Mouse (Mus musculus) heart, embryonic 10.5 days (tissue): ENCODE measurements at regions not wholly inside any gene's neighbourhood (a gene's known extent, or its start where the extent isn't known, plus 50 kb on each side); places are given as distances from the start of the nearest gene placed in this dataset.

Experiments used
- DNase-seq: peaks from one replicate; pipeline ENCODE4 v3.0.0-alpha.2; 2017; ENCODE audit warnings: low spot score
- H3K27ac ChIP-seq: fragments of 300-500 bp; sonication (generic); 2 replicates; pipeline ENCODE4 v1.5.1; 2016; ENCODE audit warnings: mild to moderate bottlenecking
- H3K27me3 ChIP-seq: fragments of 300-500 bp; sonication (generic); 2 replicates; pipeline ENCODE4 v1.6.1; 2016; ENCODE audit warnings: mild to moderate bottlenecking; ENCODE audit not compliant: poor library complexity, insufficient read depth, severe bottlenecking
- H3K36me3 ChIP-seq: fragments of 300-500 bp; sonication (generic); 2 replicates; pipeline ENCODE4 v1.6.1; 2016; ENCODE audit warnings: mild to moderate bottlenecking, moderate library complexity
- H3K4me1 ChIP-seq: fragments of 300-500 bp; sonication (generic); 2 replicates; pipeline ENCODE4 v1.6.1; 2016; ENCODE audit warnings: mild to moderate bottlenecking
- H3K4me3 ChIP-seq: fragments of 300-500 bp; sonication (generic); 2 replicates; pipeline ENCODE4 v1.5.1; 2016; ENCODE audit warnings: mild to moderate bottlenecking, moderate library complexity
- H3K9me3 ChIP-seq: fragments of 300-500 bp; sonication (generic); 2 replicates; pipeline ENCODE4 v1.6.1; 2016; ENCODE audit warnings: mild to moderate bottlenecking, moderate library complexity
- WGBS: fragments of 180-500 bp; shearing (Covaris S2); methylation state at CpG from one replicate; pipeline ENCODE4 v1.1.7; 2016; 5-methylcytosine and 5-hydroxymethylcytosine counted together

DNA sequence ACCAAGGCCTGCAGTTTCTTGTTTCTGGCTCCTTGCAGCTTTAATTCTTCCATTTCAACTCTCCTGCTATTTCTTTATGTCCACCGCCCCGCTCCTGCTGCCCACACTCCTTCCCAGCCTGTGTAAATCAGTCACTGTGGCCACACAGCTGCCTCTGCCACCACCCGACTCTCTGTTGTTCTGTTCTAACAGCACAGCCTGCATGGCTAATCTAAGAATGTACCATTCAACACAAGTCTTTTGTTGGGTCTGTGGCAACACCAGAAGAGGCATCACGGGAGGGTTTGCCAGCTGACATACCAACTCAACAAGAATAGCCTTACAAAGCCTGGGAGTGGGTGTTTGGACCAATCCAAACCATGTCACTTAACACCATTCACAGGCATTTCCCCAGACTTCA, 264.9 kb upstream of the Pum3 start:
- Histone ChIP-seq H3K27me3 (no peaks in the 10 kb centered on the region), H3K4me3 (no peak overlapping the region), H3K9me3 (no peaks in the 10 kb centered on the region), H3K4me1 (no peaks in the 10 kb centered on the region), H3K36me3 (no peaks in the 10 kb centered on the region), H3K27ac (no peak overlapping the region)
- no peak for DNase-seq
- 84% methylated on average over 4 of the region's 4 CpGs for WGBS

DNA sequence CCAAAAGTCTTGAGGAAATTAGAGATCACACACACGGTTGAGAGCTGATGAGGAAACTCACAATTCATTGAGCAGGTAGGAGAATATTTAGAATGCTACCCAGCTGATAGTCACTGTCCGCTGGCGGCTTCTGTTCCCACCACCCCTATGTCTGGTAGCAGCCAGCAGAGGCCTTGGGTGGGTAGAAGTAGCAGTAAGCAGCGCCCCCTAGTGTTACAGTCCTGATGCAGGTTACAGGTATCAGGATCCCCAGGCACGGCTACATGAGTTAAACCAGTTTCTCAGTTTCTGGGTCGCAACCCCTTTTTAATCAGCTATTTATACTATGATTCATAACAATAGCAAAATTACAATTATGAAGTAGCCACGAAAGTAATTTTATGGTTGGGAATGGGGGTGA, 264.1 kb upstream of the Pum3 start:
- Histone ChIP-seq H3K4me1 (no peaks in the 10 kb centered on the region), H3K27ac (no peak overlapping the region), H3K27me3 (no peaks in the 10 kb centered on the region), H3K36me3 (no peaks in the 10 kb centered on the region), H3K9me3 (no peaks in the 10 kb centered on the region), H3K4me3 (no peak overlapping the region)
- 70% methylated on average over 7 of the region's 7 CpGs for WGBS
- no peak for DNase-seq

GRCm38 (mm10) chr19:27692944-27693343, 263.3 kb upstream of the Pum3 start:
- no peaks in the 10 kb centered on the region for H3K36me3 ChIP-seq
- H3K4me3 ChIP-seq: no peak overlapping the region
- H3K9me3 ChIP-seq: no peaks in the 10 kb centered on the region
- no peak for DNase-seq
- WGBS: 85% methylated on average over 6 of the region's 6 CpGs
- no peaks in the 10 kb centered on the region for H3K4me1 ChIP-seq
- H3K27me3 ChIP-seq: no peaks in the 10 kb centered on the region
- H3K27ac ChIP-seq: no peak overlapping the region

DNA sequence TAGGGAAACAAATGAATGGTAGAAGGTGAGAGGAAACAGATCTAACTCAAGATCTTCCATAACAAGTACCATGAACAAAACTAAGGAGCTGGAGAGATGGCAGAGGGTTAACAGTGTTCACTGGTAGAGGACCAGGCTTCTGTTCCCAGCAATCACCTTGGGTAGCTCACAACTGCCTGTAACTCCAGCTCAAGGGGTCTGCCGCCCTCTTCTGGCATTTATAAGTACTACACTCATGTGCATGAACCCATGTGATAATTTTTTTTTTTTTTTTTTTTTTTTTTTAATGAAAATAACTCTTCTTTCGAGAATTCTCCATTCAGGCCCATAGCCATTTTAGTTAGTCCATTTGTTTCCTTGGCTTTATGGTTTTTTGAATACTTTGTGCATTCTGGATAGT, 253.8 kb upstream of the Pum3 start:
- Histone ChIP-seq H3K4me1 (no peaks in the 10 kb centered on the region), H3K4me3 (no peak overlapping the region), H3K27me3 (no peaks in the 10 kb centered on the region), H3K27ac (no peak overlapping the region), H3K9me3 (no peaks in the 10 kb centered on the region), H3K36me3 (no peaks in the 10 kb centered on the region)
- 40% methylated on average over 2 of the region's 2 CpGs for WGBS
- DNase-seq: no peak

DNA sequence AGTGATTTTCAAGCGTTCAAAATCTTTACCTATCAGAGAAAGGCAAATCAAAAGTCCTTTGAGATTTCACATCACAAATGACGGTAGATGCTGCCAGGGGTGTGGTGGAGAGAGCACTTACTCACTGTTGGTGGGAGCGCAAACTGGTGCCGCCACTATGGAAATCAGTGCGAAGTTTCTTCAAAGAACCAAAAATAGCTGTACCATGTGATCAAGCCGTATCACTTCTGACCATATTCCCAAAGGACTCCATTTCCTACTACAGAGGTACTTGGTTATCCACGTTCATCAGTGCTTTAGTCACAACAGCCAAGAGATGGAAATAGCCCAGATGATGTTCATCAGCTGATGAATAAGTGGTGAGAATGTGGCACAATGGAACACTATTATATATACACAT, 249.8 kb upstream of the Pum3 start:
- no peaks in the 10 kb centered on the region for H3K27me3 ChIP-seq
- H3K36me3 ChIP-seq: no peaks in the 10 kb centered on the region
- no peak for DNase-seq
- no peak overlapping the region for H3K27ac ChIP-seq
- H3K4me1 ChIP-seq: no peaks in the 10 kb centered on the region
- no peaks in the 10 kb centered on the region for H3K9me3 ChIP-seq
- WGBS: 76% methylated on average over 7 of the region's 7 CpGs
- no peak overlapping the region for H3K4me3 ChIP-seq

DNA sequence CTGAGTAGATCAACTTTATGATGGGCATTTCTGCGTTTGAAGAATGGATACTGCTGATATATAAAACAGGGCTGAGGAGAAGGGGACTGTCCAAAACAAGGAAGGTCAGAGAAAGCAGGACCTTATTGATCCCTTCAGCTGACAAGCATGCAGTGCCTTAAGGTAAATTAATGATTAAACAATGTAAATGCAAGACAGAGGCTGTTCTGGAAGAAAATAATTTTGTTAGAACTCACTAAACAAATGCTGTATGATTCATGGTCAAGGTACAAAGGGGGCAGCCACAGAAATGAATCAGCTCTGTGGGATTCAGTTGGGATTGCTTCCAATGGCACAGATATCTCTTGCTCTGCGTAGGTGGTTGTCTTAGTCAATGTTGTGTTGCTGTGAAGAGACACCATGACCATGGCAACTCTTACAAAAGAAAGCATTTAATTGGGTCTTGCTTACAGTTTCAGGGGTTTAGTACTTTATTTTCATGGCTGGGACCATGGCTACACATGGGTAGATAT, 243.1 kb upstream of the Pum3 start:
- 71% methylated on average over 2 of the region's 2 CpGs for WGBS
- Histone ChIP-seq H3K4me1 (no peaks in the 10 kb centered on the region), H3K36me3 (no peaks in the 10 kb centered on the region), H3K4me3 (no peak overlapping the region), H3K27ac (no peak overlapping the region), H3K9me3 (no peaks in the 10 kb centered on the region), H3K27me3 (no peaks in the 10 kb centered on the region)
- DNase-seq: no peak

DNA sequence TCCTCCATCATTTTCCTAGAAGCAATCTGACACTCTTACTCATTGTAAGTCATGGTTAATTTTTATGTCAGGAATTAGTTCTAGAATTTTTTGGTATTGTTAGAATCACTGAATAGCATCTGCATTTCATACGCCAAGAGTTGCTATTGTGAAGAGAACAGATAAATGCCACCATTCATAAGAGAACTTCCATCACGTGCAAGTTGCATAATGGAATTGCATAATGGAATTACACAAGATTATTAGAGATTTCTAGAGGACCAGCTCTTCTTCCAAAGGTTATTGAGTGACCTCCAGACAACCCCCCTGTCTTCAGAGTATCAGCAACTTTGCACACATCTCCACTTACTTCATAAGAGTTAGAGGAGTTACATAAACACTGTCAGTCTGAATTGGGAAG, 233.7 kb upstream of the Pum3 start:
- no peak overlapping the region for H3K4me3 ChIP-seq
- WGBS: 82% methylated on average over 2 of the region's 2 CpGs

GRCm38 (mm10) chr19:27641001-27641400, 211.4 kb upstream of the Pum3 start:
- DNase-seq: no peak
- H3K27ac ChIP-seq: no peak overlapping the region
- H3K4me3 ChIP-seq: no peak overlapping the region
- H3K4me1 ChIP-seq: no peaks in the 10 kb centered on the region
- no peaks in the 10 kb centered on the region for H3K9me3 ChIP-seq
- WGBS: 54% methylated on average over 3 of the region's 3 CpGs
- H3K27me3 ChIP-seq: no peaks in the 10 kb centered on the region
- H3K36me3 ChIP-seq: no peaks in the 10 kb centered on the region

More for the DNA sequence above, 233.7 kb upstream of the Pum3 start:
- Histone ChIP-seq H3K9me3 (no peaks in the 10 kb centered on the region), H3K27me3 (no peaks in the 10 kb centered on the region), H3K36me3 (no peaks in the 10 kb centered on the region), H3K27ac (no peak overlapping the region), H3K4me1 (no peaks in the 10 kb centered on the region)
- DNase-seq: no peak

- Histone ChIP-seq H3K9me3 (no peaks in the 10 kb centered on the region), H3K4me1 (no peaks in the 10 kb centered on the region), H3K27ac (no peak overlapping the region), H3K4me3 (no peak overlapping the region), H3K36me3 (no peaks in the 10 kb centered on the region), H3K27me3 (no peaks in the 10 kb centered on the region)
- WGBS: 73% methylated on average over 6 of the region's 6 CpGs
- no peak for DNase-seq
Measured at GRCm38 (mm10) chr19:27633105-27633504, 203.5 kb upstream of the Pum3 start.

DNA sequence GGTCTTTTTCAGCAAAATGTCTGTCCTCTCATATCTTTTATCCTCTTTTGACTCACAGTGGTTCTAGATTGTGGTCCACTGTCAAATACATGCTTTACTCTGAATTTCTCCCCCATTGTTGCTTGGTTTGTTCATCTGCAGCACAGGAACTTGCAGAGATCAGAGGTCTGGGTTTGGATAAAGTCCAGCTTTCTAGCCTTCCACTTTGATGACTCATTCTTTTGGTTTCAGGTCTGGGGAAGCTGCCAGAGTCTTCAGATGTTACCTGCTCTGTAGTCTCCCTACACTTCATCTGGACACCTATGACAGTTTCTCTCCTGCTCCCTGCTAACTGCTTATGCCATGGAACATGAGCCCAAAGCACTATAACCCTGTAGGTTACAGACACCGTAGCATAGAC, 198.0 kb upstream of the Pum3 start:
- Histone ChIP-seq H3K27ac (no peak overlapping the region), H3K4me3 (no peak overlapping the region), H3K27me3 (no peaks in the 10 kb centered on the region), H3K9me3 (no peaks in the 10 kb centered on the region), H3K36me3 (no peaks in the 10 kb centered on the region), H3K4me1 (no peaks in the 10 kb centered on the region)
- WGBS: 86% methylated on average over 1 of the region's 1 CpGs
- no peak for DNase-seq

DNA sequence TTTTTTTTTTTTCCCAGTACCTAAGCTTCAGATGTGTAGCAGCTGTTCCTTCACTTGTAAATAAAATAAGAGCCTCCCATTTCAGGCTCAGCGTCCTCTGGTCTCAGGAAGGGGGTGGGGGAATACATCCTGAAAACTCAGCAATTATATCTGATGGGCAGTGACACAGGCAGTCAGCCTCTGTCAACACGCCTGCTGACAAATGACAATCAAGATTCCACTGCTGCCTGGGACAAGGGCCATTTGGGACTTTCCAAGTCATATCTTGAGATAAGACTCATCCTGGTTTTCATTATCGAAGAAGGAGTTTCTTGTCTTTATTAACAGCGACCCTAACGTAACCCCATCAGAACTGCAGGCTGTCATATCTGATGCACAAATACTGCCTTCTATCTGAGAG, 187.9 kb upstream of the Pum3 start:
- peaks cover 5% of the 10 kb centered on the region; the same call in 1 of the 2 replicates for H3K4me1 ChIP-seq
- H3K9me3 ChIP-seq: no peaks in the 10 kb centered on the region
- H3K27ac ChIP-seq: no peak overlapping the region
- no peaks in the 10 kb centered on the region for H3K36me3 ChIP-seq
- H3K4me3 ChIP-seq: no peak overlapping the region
- 39% methylated on average over 5 of the region's 5 CpGs for WGBS
- no peak for DNase-seq
- H3K27me3 ChIP-seq: no peaks in the 10 kb centered on the region

DNA sequence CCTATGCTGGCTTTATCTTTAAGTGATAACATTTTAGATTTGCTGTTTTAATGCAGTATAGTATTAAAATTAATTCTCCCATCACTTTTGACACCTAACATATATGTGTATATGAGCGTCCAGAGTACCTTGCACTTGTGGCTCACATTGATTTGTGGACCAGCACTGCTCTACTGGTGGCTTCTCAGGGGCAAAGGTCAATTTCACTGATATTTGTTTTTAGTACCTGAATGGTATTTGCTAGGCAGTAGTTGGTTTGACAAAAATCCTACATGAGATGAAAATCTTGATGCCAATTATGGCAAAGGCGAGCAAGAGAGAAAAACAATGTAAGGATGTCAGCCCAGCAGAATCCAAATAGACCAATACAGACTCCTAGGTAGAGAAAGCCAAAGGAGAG, 177.3 kb upstream of the Pum3 start:
- Histone ChIP-seq H3K36me3 (no peaks in the 10 kb centered on the region), H3K4me1 (peaks cover 7% of the 10 kb centered on the region), H3K27ac (no peak overlapping the region), H3K4me3 (no peak overlapping the region), H3K9me3 (no peaks in the 10 kb centered on the region), H3K27me3 (no peaks in the 10 kb centered on the region)
- DNase-seq: no peak
- 83% methylated on average over 2 of the region's 2 CpGs for WGBS

- WGBS: 16% methylated on average over 8 of the region's 8 CpGs
Measured at GRCm38 (mm10) chr19:27603296-27603695, 173.7 kb upstream of the Pum3 start.

DNA sequence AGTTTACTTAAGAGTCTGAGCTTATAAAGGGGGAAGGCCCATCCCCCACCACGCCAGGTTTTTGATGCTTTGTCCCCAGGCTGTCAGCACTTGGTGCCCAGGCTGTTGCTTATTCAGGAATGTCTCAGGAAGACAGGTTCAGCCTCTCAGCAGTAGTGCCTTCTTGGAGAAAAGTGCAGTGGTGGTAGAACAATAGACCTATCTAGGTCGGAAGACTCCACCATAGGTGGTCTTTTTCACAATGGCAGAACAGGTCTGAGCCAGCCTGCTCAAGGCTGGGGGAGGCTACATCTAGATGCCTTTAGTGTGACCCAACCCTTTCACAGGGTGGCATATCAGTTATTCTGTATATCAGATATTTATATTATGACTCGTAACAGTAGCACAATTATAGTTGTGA, 171.9 kb upstream of the Pum3 start:
- 67% methylated on average over 3 of the region's 3 CpGs for WGBS
- Histone ChIP-seq H3K4me1 (peaks cover 7% of the 10 kb centered on the region), H3K4me3 (no peak overlapping the region), H3K36me3 (no peaks in the 10 kb centered on the region), H3K9me3 (no peaks in the 10 kb centered on the region), H3K27ac (no peak overlapping the region), H3K27me3 (no peaks in the 10 kb centered on the region)
- DNase-seq: no peak

More at GRCm38 (mm10) chr19:27603296-27603695, 173.7 kb upstream of the Pum3 start:
- Histone ChIP-seq H3K4me1 (peaks cover 7% of the 10 kb centered on the region), H3K4me3 (no peak overlapping the region), H3K27me3 (no peaks in the 10 kb centered on the region), H3K27ac (no peak overlapping the region), H3K9me3 (no peaks in the 10 kb centered on the region), H3K36me3 (no peaks in the 10 kb centered on the region)
- peak; percentile 68 for DNase-seq
